13 mouse cellular contexts compared by ENCODE assay signal in genomic region chr14:21304815-21305214, GRCm38 (mm10).
DNase-seq lines count a peak whose midpoint lies in the region; ATAC-seq and TF ChIP-seq lines count a peak whose summit lies in the region.
"Had no signal": no experiment of that assay in that cellular context is flagged by ENCODE, and none has a peak within 500 bp of the region (broad histone marks: within the 10 kb centered on the region; RNA-seq: fewer than 3 reads in every experiment).

No protein-coding gene starts in this region.

- H3K9ac ChIP-seq in midbrain, embryonic 12.5 days (replicated peaks): no peak overlapping the region
- no peak overlapping the region for H3K9ac ChIP-seq in midbrain, embryonic 15.5 days
- H3K9ac ChIP-seq in forebrain, embryonic 14.5 days (ENCODE audit: low read length): no peak overlapping the region
- H3K9ac ChIP-seq: hindbrain, embryonic 14.5 days; limb, embryonic 13.5 days; lung, embryonic 14.5 days; neural tube, embryonic 13.5 days had no signal

- H3K9me3 ChIP-seq in midbrain, embryonic 12.5 days: no peaks in the 10 kb centered on the region
- H3K9me3 ChIP-seq in midbrain, embryonic 15.5 days: no peaks in the 10 kb centered on the region
- H3K9me3 ChIP-seq in forebrain, embryonic 14.5 days (replicated peaks; ENCODE audit: control insufficient read depth, low read length): no peaks in the 10 kb centered on the region
- H3K9me3 ChIP-seq: limb, embryonic 13.5 days; midbrain, embryonic 10.5 days; neural tube, embryonic 13.5 days had no signal

- intact Hi-C loops in gastrocnemius, adult 2 months (cut with DNase I): no loop called here

- WGBS in midbrain, embryonic 12.5 days: 100% methylated on average over 1 of the region's 1 CpGs
- 93% methylated on average over 1 of the region's 1 CpGs for WGBS in midbrain, embryonic 15.5 days
- WGBS in forebrain, embryonic 14.5 days: 90% methylated on average over 1 of the region's 1 CpGs

- no peak overlapping the region for H3K4me2 ChIP-seq in midbrain, embryonic 12.5 days (replicated peaks)
- no peak overlapping the region for H3K4me2 ChIP-seq in midbrain, embryonic 15.5 days
- no peak overlapping the region for H3K4me2 ChIP-seq in forebrain, embryonic 14.5 days (ENCODE audit: low read length)
- H3K4me2 ChIP-seq: hindbrain, embryonic 14.5 days; limb, embryonic 13.5 days; lung, embryonic 14.5 days; neural tube, embryonic 13.5 days had no signal

- H3K36me3 ChIP-seq in midbrain, embryonic 12.5 days: no peaks in the 10 kb centered on the region
- H3K36me3 ChIP-seq in midbrain, embryonic 15.5 days (replicated peaks): no peaks in the 10 kb centered on the region
- no peaks in the 10 kb centered on the region for H3K36me3 ChIP-seq in forebrain, embryonic 14.5 days (ENCODE audit: control insufficient read depth, insufficient read depth, low read length)
- H3K36me3 ChIP-seq: limb, embryonic 13.5 days; midbrain, embryonic 10.5 days; neural tube, embryonic 13.5 days had no signal

- peak; percentile 55 for DNase-seq in gastrocnemius, adult 2 months
- DNase-seq in gastrocnemius, postnatal 10 days: no peak
- peak; percentile 67 for DNase-seq in forebrain, embryonic 14.5 days (ENCODE audit: low spot score)
- DNase-seq in frontal cortex, postnatal 14 days (ENCODE audit: low spot score in 2 of 2): no peak
- no peak for DNase-seq in MN1 (ENCODE audit: low spot score)
- DNase-seq: lung, embryonic 14.5 days had no signal

- H3K27me3 ChIP-seq in midbrain, embryonic 12.5 days: no peaks in the 10 kb centered on the region
- no peaks in the 10 kb centered on the region for H3K27me3 ChIP-seq in midbrain, embryonic 15.5 days (replicated peaks)
- no peaks in the 10 kb centered on the region for H3K27me3 ChIP-seq in forebrain, embryonic 14.5 days (replicated peaks; ENCODE audit: control insufficient read depth, insufficient read depth, low read length)
- H3K27me3 ChIP-seq: limb, embryonic 13.5 days; neural tube, embryonic 13.5 days had no signal

- no peak for ATAC-seq in midbrain, embryonic 12.5 days (ENCODE audit: low FRiP score, low read depth)
- no peak for ATAC-seq in midbrain, embryonic 15.5 days (replicated peaks)
- peak; percentile 58; the same call in 1 of the 2 replicates for ATAC-seq in forebrain, embryonic 14.5 days
- ATAC-seq in activated CD4-positive, CD25-positive, alpha-beta regulatory T cell, adult 4 months: no peak

- no peak for TF ChIP-seq CTCF in gastrocnemius, adult 2 months (IDR thresholded peaks at IDR 0.05)

- H3K4me3 ChIP-seq in gastrocnemius, adult 2 months: no peak overlapping the region
- no peak overlapping the region for H3K4me3 ChIP-seq in midbrain, embryonic 12.5 days
- no peak overlapping the region for H3K4me3 ChIP-seq in midbrain, embryonic 15.5 days
- no peak overlapping the region for H3K4me3 ChIP-seq in forebrain, embryonic 14.5 days (ENCODE audit: low read depth, low read length)
- H3K4me3 ChIP-seq: limb, embryonic 13.5 days; midbrain, embryonic 10.5 days; neural tube, embryonic 13.5 days had no signal

- peaks cover 6% of the 10 kb centered on the region for H3K4me1 ChIP-seq in midbrain, embryonic 12.5 days
- H3K4me1 ChIP-seq in midbrain, embryonic 15.5 days: peaks cover 5% of the 10 kb centered on the region; the same call in 1 of the 2 replicates
- 0 out of 2 replicates have a peak, but pooled peaks cover 2% of the 10 kb centered on the region for H3K4me1 ChIP-seq in forebrain, embryonic 14.5 days (ENCODE audit: control insufficient read depth, insufficient read depth, low read length)

- peak overlapping the region; percentile 48; the same call in 1 of the 2 replicates for H3K27ac ChIP-seq in gastrocnemius, adult 2 months
- H3K27ac ChIP-seq in midbrain, embryonic 12.5 days (replicated peaks): peak overlapping the region; percentile 12; the same call in 1 of the 2 replicates
- H3K27ac ChIP-seq in midbrain, embryonic 15.5 days: no peak overlapping the region
- 0 out of 2 replicates have a peak overlapping the region, but pooled peaks have one; percentile 16 for H3K27ac ChIP-seq in forebrain, embryonic 14.5 days (ENCODE audit: low read depth, low read length)
- H3K27ac ChIP-seq: hindbrain, embryonic 14.5 days; neural tube, embryonic 13.5 days had no signal

Comparison
In these comparisons a context has a peak if more than half of its experiments do, and no peak if none do; other contexts are left out.
1. DNase-seq: peak in gastrocnemius, adult 2 months (single experiment) and forebrain, embryonic 14.5 days (single experiment); none in gastrocnemius, postnatal 10 days (single experiment), frontal cortex, postnatal 14 days (0 of 2) and MN1 (single experiment).